Mouse (Mus musculus) CH12.LX (cell line): ENCODE results near the gene Stra8.

Experiments
- CTCF ChIP-seq, 2 experiments: IDR thresholded peaks in 1 of 2; conservative IDR thresholded peaks in 1 of 2; 2 replicates each; pipeline ENCODE4 v1.5.1; 2011 to 2012; ENCODE audit warnings: low read depth in 2 of 2, low read length in 2 of 2, improper control_type of control experiment in 1 of 2, inconsistent platforms in 1 of 2, mild to moderate bottlenecking in 1 of 2, moderate library complexity in 1 of 2
- ELF1 ChIP-seq: IDR thresholded peaks from 2 replicates; pipeline ENCODE4 v1.6.1; 2014; ENCODE audit warnings: low read depth, mild to moderate bottlenecking, inconsistent platforms, low read length, improper control_type of control experiment
- IRF4 ChIP-seq: IDR thresholded peaks from 2 replicates; pipeline ENCODE4 v1.6.1; 2014; ENCODE audit warnings: low read depth, mild to moderate bottlenecking, inconsistent platforms, low read length, improper control_type of control experiment
- MAFK ChIP-seq: IDR thresholded peaks from 2 replicates; pipeline ENCODE4 v1.6.1; 2011; ENCODE audit warnings: low read length, improper control_type of control experiment; ENCODE audit not compliant: insufficient replicate concordance
- MXI1 ChIP-seq: IDR thresholded peaks from 2 replicates; pipeline ENCODE4 v1.6.1; 2011; ENCODE audit warnings: mild to moderate bottlenecking, low read depth, low read length, improper control_type of control experiment
- POLR2A ChIP-seq: IDR thresholded peaks from 2 replicates; pipeline ENCODE4 v1.6.1; 2011; ENCODE audit warnings: low read depth, mild to moderate bottlenecking, improper control_type of control experiment, low read length
- RAD21 ChIP-seq: IDR thresholded peaks from 2 replicates; pipeline ENCODE4 v1.6.1; 2011; ENCODE audit warnings: low read depth, mild to moderate bottlenecking, low read length, improper control_type of control experiment, moderate library complexity
- ZMIZ1 ChIP-seq: IDR thresholded peaks from 2 replicates; pipeline ENCODE4 v1.6.1; 2012; ENCODE audit warnings: low read depth, mild to moderate bottlenecking, inconsistent platforms, low read length, improper control_type of control experiment

DNA sequence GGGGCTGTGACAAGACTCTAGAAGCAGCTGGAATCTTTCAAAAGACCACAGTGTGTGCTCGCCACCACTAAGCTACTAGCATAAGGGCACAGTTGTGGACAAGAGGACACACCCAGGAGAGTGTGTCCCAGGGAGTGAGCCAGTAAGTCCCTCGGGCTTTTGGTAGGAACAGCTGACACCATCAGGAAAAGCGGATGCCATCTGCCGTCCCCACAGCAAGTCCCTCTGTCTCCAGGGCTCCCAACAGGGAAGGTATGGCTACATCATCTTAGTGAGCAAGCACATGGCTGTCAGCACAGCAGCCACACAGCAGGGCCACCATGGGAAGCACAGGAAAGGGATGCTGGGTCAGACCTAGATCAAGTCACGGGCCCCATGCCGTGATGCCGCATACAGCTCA lies 24.4 kb upstream of the Stra8 start:
- TF ChIP-seq ZMIZ1 (no peak), MAFK (no peak), CTCF (conservative IDR thresholded peaks at IDR 0.05 in 1 of 2, IDR thresholded peaks at IDR 0.05 in 1 of 2; ENCODE audit: low read depth in 2 of 2, low read length in 2 of 2) (no peak), POLR2A (no peak), IRF4 (no peak), RAD21 (no peak), MXI1 (no peak), ELF1 (no peak)
